Mouse (Mus musculus): ENCODE results near the gene Vwf.

Vwf gene

DNA sequence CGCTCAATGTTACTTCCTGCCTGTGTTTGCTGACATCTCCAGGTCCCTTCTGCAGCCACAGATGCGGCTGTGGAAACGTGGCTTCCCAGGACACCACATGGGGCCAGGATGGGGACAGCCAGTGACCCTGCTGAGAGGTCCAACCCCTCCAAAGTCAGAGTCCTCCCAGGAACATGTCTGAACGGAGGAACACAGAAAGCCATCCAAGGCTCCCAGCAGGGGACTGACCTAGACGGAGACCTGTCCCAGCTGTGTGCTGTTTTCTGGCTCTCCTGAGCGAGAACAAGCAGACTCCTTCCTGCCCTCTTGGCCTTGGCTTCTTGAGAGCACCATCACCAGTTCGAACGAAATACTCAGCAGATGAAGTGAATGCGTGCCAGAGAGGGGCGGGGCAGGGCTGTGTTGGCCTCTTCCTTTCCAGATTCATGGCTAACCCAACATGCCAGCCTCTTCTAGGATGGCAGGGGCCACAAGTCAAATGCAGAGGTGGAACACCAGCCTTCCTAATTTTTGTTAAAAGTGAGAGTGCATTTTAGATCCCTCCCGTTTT, 183.5 kb downstream of the Vwf start:
- DNase-seq (ENCODE audit: extremely low spot score, low spot score): no peak
